Comparison of ENCODE assay signal across 10 mouse cellular contexts in the genomic region with DNA sequence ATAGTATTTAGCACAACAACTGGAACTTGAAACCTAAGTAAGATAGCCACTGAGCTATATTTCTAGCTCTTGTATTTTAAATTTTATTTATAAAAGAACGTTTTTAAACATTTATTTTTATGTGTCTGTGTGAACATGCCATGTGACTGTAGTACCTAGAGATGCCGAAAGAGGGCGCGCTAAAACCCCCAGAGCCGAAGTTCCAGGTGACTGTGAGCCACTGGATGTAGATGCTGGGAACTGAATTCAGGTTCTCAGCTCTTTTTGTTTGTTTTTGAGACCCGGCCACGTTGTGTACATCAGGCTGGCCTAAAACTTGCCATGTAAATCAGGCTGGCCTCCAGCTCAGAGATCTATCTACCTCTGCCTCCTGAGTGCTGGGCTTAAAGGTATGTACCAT. TPM values are rescaled to one million over a fixed set of nuclear protein-coding genes. Genes with fewer than 3 reads are reported as not detected.
DNase-seq lines count a peak whose midpoint lies in the region; ATAC-seq and TF ChIP-seq lines count a peak whose summit lies in the region.
"Had no signal": no experiment of that assay in that cellular context is flagged by ENCODE, and none has a peak within 500 bp of the region (broad histone marks: within the 10 kb centered on the region; RNA-seq: fewer than 3 reads in every experiment).

No protein-coding gene starts in this region.

- no peak overlapping the region for H3K4me3 ChIP-seq in kidney, embryonic 16.5 days (ENCODE audit: low read length)
- no peak overlapping the region for H3K4me3 ChIP-seq in CH12.LX (replicated peaks in 1 of 3; ENCODE audit: low read depth in 2 of 3, low read length in 2 of 3, poor library complexity in 1 of 3)
- no peak overlapping the region for H3K4me3 ChIP-seq in bone marrow macrophage, adult 2 months (ENCODE audit: insufficient read depth, low read length)
- H3K4me3 ChIP-seq in heart, embryonic 12.5 days, result no peak overlapping the region
- H3K4me3 ChIP-seq: heart, embryonic 13.5 days; limb, embryonic 15.5 days had no signal

- dilution Hi-C loops in CH12.LX (cut with MboI; ENCODE audit: extremely low pct_ligation_motif_present, extremely low pct_unique_long_range_greater_than_20kb, low sequenced_read_pairs), result no loop called here

- DNase-seq in kidney, postnatal 10 days, result peak; percentile 52
- DNase-seq in CH12.LX (ENCODE audit: extremely low read depth), result peak; percentile 47
- peak; percentile 55 for DNase-seq in retina, embryonic 14.5 days (ENCODE audit: low spot score)
- DNase-seq in frontal cortex, postnatal 25 days (ENCODE audit: low spot score in 2 of 2), result no peak
- DNase-seq in gastrocnemius, adult 18-20 months (ENCODE audit: low spot score), result no peak

- H3K4me1 ChIP-seq in kidney, embryonic 16.5 days (ENCODE audit: insufficient read depth, low read length), result peaks cover 8% of the 10 kb centered on the region; the same call in 1 of the 2 replicates
- peaks cover 2 to 26% of the 10 kb centered on the region in 2 experiments; a peak in 2 of 4 replicates for H3K4me1 ChIP-seq in CH12.LX (ENCODE audit: control insufficient read depth in 1 of 2, insufficient read depth in 2 of 2)
- H3K4me1 ChIP-seq in bone marrow macrophage, adult 2 months (ENCODE audit: control insufficient read depth, insufficient read depth, low read length), result peaks cover 12% of the 10 kb centered on the region
- peaks cover 16% of the 10 kb centered on the region; the same call in 1 of the 2 replicates for H3K4me1 ChIP-seq in heart, embryonic 12.5 days (replicated peaks)

- in situ Hi-C loops in CH12.LX (cut with MboI; ENCODE audit: low pct_ligation_motif_present, low pct_unique_long_range_greater_than_20kb, low sequenced_read_pairs), result no loop called here

- no peaks in the 10 kb centered on the region for H3K79me2 ChIP-seq in CH12.LX (replicated peaks; ENCODE audit: control insufficient read depth, extremely low read depth, insufficient read depth, poor library complexity, severe bottlenecking)

- TF ChIP-seq EP300 in CH12.LX (IDR thresholded peaks at IDR 0.05; ENCODE audit: low read length), result no peak

- no peaks in the 10 kb centered on the region for H3K36me3 ChIP-seq in kidney, embryonic 16.5 days (ENCODE audit: insufficient read depth, low read length)
- no peaks in the 10 kb centered on the region for H3K36me3 ChIP-seq in CH12.LX (replicated peaks in 1 of 2; ENCODE audit: control insufficient read depth in 1 of 2, insufficient read depth in 1 of 2, low read length in 1 of 2)
- no peaks in the 10 kb centered on the region for H3K36me3 ChIP-seq in heart, embryonic 12.5 days
- H3K36me3 ChIP-seq: heart, embryonic 13.5 days; limb, embryonic 15.5 days had no signal

- no peaks in the 10 kb centered on the region for H3K27me3 ChIP-seq in kidney, embryonic 16.5 days (ENCODE audit: insufficient read depth, low read length)
- H3K27me3 ChIP-seq in CH12.LX (replicated peaks), result no peaks in the 10 kb centered on the region
- no peaks in the 10 kb centered on the region for H3K27me3 ChIP-seq in heart, embryonic 12.5 days (replicated peaks)
- H3K27me3 ChIP-seq: heart, embryonic 13.5 days; limb, embryonic 15.5 days had no signal

- 21% methylated on average over 7 of the region's 7 CpGs for WGBS in kidney, embryonic 16.5 days
- 22% methylated on average over 7 of the region's 7 CpGs for WGBS in heart, embryonic 12.5 days

- TF ChIP-seq POLR2A in CH12.LX (IDR thresholded peaks at IDR 0.05; ENCODE audit: low read depth, low read length), result no peak
- no peak for TF ChIP-seq POLR2A in bone marrow macrophage, adult 2 months (IDR thresholded peaks at IDR 0.05; ENCODE audit: borderline replicate concordance, low read depth, low read length)

- no peak overlapping the region for H3K9ac ChIP-seq in kidney, embryonic 16.5 days (replicated peaks; ENCODE audit: low read length)
- H3K9ac ChIP-seq in CH12.LX (ENCODE audit: insufficient read depth, low read depth), result no peak overlapping the region
- no peak overlapping the region for H3K9ac ChIP-seq in heart, embryonic 12.5 days
- H3K9ac ChIP-seq: heart, embryonic 13.5 days; limb, embryonic 15.5 days had no signal

- peak; percentile 69 to 71 for TF ChIP-seq CTCF in CH12.LX (conservative IDR thresholded peaks at IDR 0.05 in 1 of 2, IDR thresholded peaks at IDR 0.05 in 1 of 2; ENCODE audit: low read depth in 2 of 2, low read length in 2 of 2)
- TF ChIP-seq CTCF in bone marrow macrophage, adult 2 months (IDR thresholded peaks at IDR 0.05; ENCODE audit: low read depth, low read length), result peak; percentile 64

- ATAC-seq in kidney, embryonic 16.5 days (ENCODE audit: low FRiP score, low TSS enrichment), result no peak
- no peak for ATAC-seq in heart, embryonic 12.5 days (ENCODE audit: insufficient number of reproducible peaks, low FRiP score)

- TF ChIP-seq RAD21 in CH12.LX (IDR thresholded peaks at IDR 0.05; ENCODE audit: low read depth, low read length), result peak; percentile 18

- H3K9me3 ChIP-seq in kidney, embryonic 16.5 days (ENCODE audit: low read length), result no peaks in the 10 kb centered on the region
- H3K9me3 ChIP-seq in CH12.LX (replicated peaks; ENCODE audit: low read length), result no peaks in the 10 kb centered on the region
- no peaks in the 10 kb centered on the region for H3K9me3 ChIP-seq in heart, embryonic 12.5 days (replicated peaks)
- H3K9me3 ChIP-seq: heart, embryonic 13.5 days; limb, embryonic 15.5 days had no signal

- H3K27ac ChIP-seq in kidney, embryonic 16.5 days (ENCODE audit: low read length), result no peak overlapping the region
- no peak overlapping the region for H3K27ac ChIP-seq in CH12.LX (ENCODE audit: insufficient read depth, low read depth)
- H3K27ac ChIP-seq in bone marrow macrophage, adult 2 months (ENCODE audit: insufficient read depth, low read depth, low read length), result no peak overlapping the region
- no peak overlapping the region for H3K27ac ChIP-seq in heart, embryonic 12.5 days (ENCODE audit: poor library complexity, severe bottlenecking)
- H3K27ac ChIP-seq: heart, embryonic 13.5 days; limb, embryonic 15.5 days had no signal

- no peak overlapping the region for H3K4me2 ChIP-seq in kidney, embryonic 16.5 days (replicated peaks; ENCODE audit: low read depth, low read length)
- H3K4me2 ChIP-seq in CH12.LX (ENCODE audit: insufficient read depth, low read depth, poor library complexity, severe bottlenecking), result no peak overlapping the region
- no peak overlapping the region for H3K4me2 ChIP-seq in heart, embryonic 12.5 days
- H3K4me2 ChIP-seq: heart, embryonic 13.5 days; limb, embryonic 15.5 days had no signal

TF ChIP-seq in CH12.LX, 34 proteins besides CTCF, POLR2A, EP300 and RAD21:
- TF ChIP-seq MYC (IDR thresholded peaks at IDR 0.05; ENCODE audit: low read depth, low read length) (0 out of 2 replicates have a peak, but pooled peaks have one; percentile 21), MAX (IDR thresholded peaks at IDR 0.05; ENCODE audit: low read length) (0 out of 2 replicates have a peak, but pooled peaks have one; percentile 29), USF1 (IDR thresholded peaks at IDR 0.05; ENCODE audit: low read depth, low read length) (peak; percentile 3; the same call in 1 of the 2 replicates), MEF2A (IDR thresholded peaks at IDR 0.05; ENCODE audit: borderline replicate concordance, low read depth, low read length) (no peak), SMC3 (IDR thresholded peaks at IDR 0.05; ENCODE audit: low read depth, low read length) (peak; percentile 32)

RNA-seq across cellular contexts. Expression of a gene that starts 3.0 kb away (rescaled TPM):
- polyA plus RNA-seq in kidney, embryonic 16.5 days (2015; fragmentation: Nextera tagmentation; extraction: Ambion mirVana), result 0.56 TPM in 1 of 2 replicates, not detected in the other
- not detected in 2 replicates for total RNA-seq in CH12.LX (2012; rRNA removed)
- total RNA-seq in CH12.LX (2014; rRNA removed), result not detected in 2 replicates
- not detected in 2 replicates for polyA plus RNA-seq in CH12.LX (2012; ENCODE audit: insufficient read length, low read depth)
- polyA plus RNA-seq in bone marrow macrophage, adult 2 months (2012; ENCODE audit: insufficient read depth, insufficient read length, missing spikeins), result not detected in 2 replicates
- not detected for total RNA-seq in gastrocnemius, adult 18-20 months (2021)
- polyA plus RNA-seq in heart, embryonic 12.5 days (2016; fragmentation: Nextera tagmentation; extraction: Ambion mirVana), result not detected in 2 replicates
- polyA plus RNA-seq: heart, embryonic 13.5 days had no signal

RNA-seq across cellular contexts. Expression of a gene that starts 24.4 kb away (rescaled TPM):
- polyA plus RNA-seq in kidney, embryonic 16.5 days (2015; fragmentation: Nextera tagmentation; extraction: Ambion mirVana), result 16.8 and 20.0 TPM in 2 replicates
- total RNA-seq in CH12.LX (2012; rRNA removed) (6.1 and 8.0 TPM in 2 replicates), CH12.LX (2014; rRNA removed) (4.6 and 4.8 TPM in 2 replicates)
- polyA plus RNA-seq in CH12.LX (2012; ENCODE audit: insufficient read length, low read depth), result 4.5 and 6.2 TPM in 2 replicates
- 4.3 and 6.8 TPM in 2 replicates for polyA plus RNA-seq in bone marrow macrophage, adult 2 months (2012; ENCODE audit: insufficient read depth, insufficient read length, missing spikeins)
- total RNA-seq in gastrocnemius, adult 18-20 months (2021), result 10 to 100 TPM; 16.8 to 19.6 TPM
- polyA plus RNA-seq in heart, embryonic 12.5 days (2016; fragmentation: Nextera tagmentation; extraction: Ambion mirVana), result 12.9 and 13.0 TPM in 2 replicates

RNA-seq across cellular contexts. Expression of a gene that starts 29.0 kb away (rescaled TPM):
- polyA plus RNA-seq in kidney, embryonic 16.5 days (2015; fragmentation: Nextera tagmentation; extraction: Ambion mirVana), result 17.5 and 22.1 TPM in 2 replicates
- total RNA-seq in CH12.LX (2012; rRNA removed), result 17.8 and 18.6 TPM in 2 replicates
- total RNA-seq in CH12.LX (2014; rRNA removed), result 14.6 and 17.4 TPM in 2 replicates
- 23.1 and 27.7 TPM in 2 replicates for polyA plus RNA-seq in CH12.LX (2012; ENCODE audit: insufficient read length, low read depth)
- 59.9 and 68.5 TPM in 2 replicates for polyA plus RNA-seq in bone marrow macrophage, adult 2 months (2012; ENCODE audit: insufficient read depth, insufficient read length, missing spikeins)
- 10 to 100 TPM; 31.9 to 33.4 TPM for total RNA-seq in gastrocnemius, adult 18-20 months (2021)
- 22.8 and 23.3 TPM in 2 replicates for polyA plus RNA-seq in heart, embryonic 12.5 days (2016; fragmentation: Nextera tagmentation; extraction: Ambion mirVana)

RNA-seq across cellular contexts. Expression of a gene that starts 54.2 kb away (rescaled TPM):
- 92.2 and 95.6 TPM in 2 replicates for polyA plus RNA-seq in kidney, embryonic 16.5 days (2015; fragmentation: Nextera tagmentation; extraction: Ambion mirVana)
- total RNA-seq in CH12.LX (2012; rRNA removed), result 80.1 and 87.1 TPM in 2 replicates
- total RNA-seq in CH12.LX (2014; rRNA removed), result 69.3 and 76.7 TPM in 2 replicates
- 120 and 138 TPM in 2 replicates for polyA plus RNA-seq in CH12.LX (2012; ENCODE audit: insufficient read length, low read depth)
- 26.6 and 26.9 TPM in 2 replicates for polyA plus RNA-seq in bone marrow macrophage, adult 2 months (2012; ENCODE audit: insufficient read depth, insufficient read length, missing spikeins)
- 10 to 100 TPM; 13.1 to 17.1 TPM for total RNA-seq in gastrocnemius, adult 18-20 months (2021)
- 38.6 and 39.8 TPM in 2 replicates for polyA plus RNA-seq in heart, embryonic 12.5 days (2016; fragmentation: Nextera tagmentation; extraction: Ambion mirVana)

Comparison
In these comparisons a context has a peak if more than half of its experiments do, and no peak if none do; other contexts are left out.
1. DNase-seq: peak in kidney, postnatal 10 days (single experiment), CH12.LX (single experiment) and retina, embryonic 14.5 days (single experiment); none in frontal cortex, postnatal 25 days (0 of 2) and gastrocnemius, adult 18-20 months (single experiment).